Mouse (Mus musculus): ENCODE data around the gene Prkcd.

- TF ChIP-seq CTCF (IDR thresholded peaks at IDR 0.05; ENCODE audit: low read depth) (no peak), EP300 (optimal IDR thresholded peaks at IDR 0.05) (no peak)
These were observed 74.5 kb downstream of the Prkcd start for GRCm38 (mm10) chr14:30551509-30551908.
